Mouse (Mus musculus) adrenal gland, postnatal 14 days (tissue): ENCODE measurements around the gene Pde4d. TPM values are rescaled to one million over a fixed set of nuclear protein-coding genes. Genes with fewer than 3 reads are reported as not detected.

Experiments
- DNase-seq: peaks from one replicate; pipeline ENCODE4 v3.0.0; 2021; ENCODE audit warnings: mixed read lengths
- total RNA-seq: library from RNA; stranded (reverse); gene quantifications from 2 replicates; pipeline ENCODE4 v1.2.3, GENCODE M21; 2021

Pde4d gene
- total RNA-seq, 1 experiment from 2014 or later, result 67.1 TPM

DNA sequence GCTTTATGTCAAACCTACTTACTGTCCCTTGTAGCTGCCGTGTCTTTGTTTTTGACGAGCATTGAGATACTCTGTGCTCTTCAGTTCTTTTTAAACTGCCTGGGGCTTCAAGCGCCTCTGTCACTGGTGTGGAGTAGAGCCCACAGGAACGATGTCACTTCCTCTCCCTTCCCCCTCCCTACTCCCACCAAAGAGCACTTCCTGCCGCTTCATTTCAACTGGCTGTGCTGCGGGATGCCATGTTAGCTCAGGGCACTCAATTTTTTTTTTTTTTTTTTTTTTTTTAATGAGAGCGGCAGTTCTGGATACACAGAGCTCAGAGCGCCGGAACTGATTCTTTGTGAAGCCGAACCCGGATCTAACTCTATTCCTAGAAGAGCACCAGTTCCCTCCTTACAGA lies 789.5 kb downstream of the Pde4d start:
- peak; percentile 63 for DNase-seq

DNA sequence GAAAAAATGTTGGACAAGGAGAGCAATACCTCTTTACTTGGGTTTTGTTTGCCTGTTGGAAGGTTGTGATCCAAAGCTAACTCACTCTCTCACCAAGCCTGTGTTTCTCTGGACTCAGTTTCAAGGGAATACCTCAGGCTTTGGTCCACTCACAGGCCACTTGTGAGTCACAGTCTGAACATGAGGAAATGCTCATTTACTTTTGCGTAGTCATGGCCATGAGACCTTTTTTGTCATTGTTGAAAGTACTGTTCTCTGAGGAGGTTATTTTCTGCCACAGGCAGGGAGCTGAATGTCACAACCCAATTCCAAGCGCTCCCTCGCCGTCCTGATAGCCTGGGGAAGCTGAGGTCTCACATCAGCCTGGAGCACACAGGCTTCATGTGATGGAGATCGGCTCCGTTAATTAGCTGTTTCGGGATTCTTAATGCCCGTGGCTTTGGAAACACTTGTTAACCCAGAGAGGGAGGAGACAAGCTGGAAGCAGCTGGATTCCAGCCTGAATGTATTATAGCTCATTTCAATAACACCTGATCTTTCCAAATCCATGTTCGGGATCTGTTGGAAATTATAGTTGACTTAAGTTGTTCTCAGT lies 792.8 kb downstream of the Pde4d start:
- peak; percentile 21 for DNase-seq

DNA sequence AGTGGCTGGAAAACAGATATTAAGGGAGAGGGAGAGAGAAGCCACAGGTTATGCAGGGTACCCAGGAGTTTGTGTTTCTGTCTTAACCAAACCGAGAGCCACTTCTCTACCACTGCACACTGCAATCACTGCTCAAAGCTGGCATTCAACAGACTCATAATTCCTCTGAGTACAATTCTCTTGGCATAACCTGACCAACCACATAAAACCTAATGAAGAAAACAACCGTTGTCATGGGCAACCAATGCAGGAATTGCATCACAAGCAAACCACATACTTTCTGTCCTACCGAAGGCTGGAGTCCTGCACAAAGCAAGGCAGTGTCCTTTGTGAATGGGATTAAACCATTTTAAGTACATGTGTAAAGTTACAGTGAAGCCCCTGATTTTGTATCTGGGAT lies 793.4 kb downstream of the Pde4d start:
- peak; percentile 57 for DNase-seq

DNA sequence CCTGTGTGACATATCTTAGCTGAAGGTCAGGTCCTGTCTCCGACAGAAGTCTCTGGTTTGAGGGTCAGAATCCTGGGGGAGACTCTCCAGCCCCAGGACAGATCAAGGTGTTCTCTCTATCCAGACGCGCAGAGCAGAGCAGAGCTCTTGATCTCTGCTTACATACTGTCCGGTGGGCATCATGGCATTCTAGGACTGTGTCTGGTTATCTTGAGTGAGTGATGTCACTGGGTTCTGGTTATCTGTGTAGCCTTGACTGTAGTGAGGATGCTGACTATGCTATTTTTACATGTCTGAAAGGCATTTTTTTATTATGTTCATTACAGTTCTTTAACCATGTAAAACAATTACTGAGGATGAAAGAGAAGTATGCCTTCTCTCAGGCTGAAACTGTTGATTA lies 797.3 kb downstream of the Pde4d start:
- DNase-seq, result no peak

DNA sequence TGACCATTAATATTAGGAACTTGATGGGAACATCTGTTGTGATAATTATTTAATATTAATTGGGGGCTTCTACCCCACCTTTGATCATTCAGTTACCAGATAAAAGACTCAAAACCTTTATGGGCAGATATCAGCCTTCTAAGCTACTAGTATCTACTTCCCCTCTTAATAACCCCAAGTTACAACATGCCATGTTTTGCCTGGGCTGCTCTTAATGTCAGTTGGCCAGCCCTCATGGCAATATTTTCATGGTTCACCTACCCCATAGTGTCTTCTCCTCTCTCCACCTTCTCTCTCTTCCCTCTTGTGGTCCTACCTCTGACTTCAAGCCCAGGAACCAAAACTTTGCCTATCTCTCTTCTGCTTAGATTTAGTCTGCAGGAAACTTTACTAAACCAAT lies 799.6 kb downstream of the Pde4d start:
- no peak for DNase-seq

DNA sequence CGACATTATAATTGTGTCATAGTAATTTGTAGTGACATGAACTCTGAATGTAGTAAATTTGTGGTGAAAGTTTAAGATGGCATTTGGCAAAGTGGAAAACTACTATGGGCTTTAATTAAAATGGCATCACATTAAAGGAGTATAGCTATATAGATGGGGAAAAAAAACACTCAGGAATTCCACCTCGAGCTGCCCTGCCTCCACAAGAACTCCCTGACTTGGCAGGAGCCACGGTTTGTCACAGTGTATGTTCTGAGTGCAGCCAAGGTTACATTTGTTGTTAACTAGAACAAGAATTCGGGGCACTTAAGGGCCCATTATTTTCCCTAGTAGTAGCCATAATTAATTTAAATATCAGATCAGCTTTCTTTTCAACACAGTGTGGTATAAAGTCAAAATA lies 805.9 kb downstream of the Pde4d start:
- DNase-seq, result no peak

DNA sequence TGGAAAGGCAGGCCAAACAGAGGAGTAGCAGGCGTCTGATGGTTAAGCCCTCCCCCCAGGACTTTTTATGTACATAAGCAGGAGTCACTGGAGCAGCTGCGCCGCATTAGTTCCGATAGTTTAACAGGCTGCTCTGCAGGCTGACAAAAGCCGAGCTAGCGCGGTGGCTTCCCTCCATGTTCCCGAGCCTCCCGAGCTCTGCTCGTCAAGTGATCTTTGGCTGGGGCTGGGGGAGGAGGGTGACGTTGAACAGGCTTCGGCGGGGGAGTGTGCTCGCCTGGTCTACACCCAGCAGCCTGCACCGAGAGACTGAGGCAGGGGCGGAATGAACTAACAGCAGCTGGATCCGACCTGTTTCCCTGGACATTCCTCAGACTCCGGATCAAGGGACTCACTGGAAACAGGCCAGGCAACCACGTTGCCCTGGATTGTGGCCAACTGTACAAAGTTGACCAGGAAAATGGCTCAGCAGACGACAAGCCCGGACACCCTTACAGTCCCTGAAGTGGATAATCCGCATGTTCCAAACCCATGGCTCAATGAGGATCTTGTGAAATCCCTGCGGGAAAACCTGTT lies 810.6 kb downstream of the Pde4d start:
- peak; percentile 77 for DNase-seq

DNA sequence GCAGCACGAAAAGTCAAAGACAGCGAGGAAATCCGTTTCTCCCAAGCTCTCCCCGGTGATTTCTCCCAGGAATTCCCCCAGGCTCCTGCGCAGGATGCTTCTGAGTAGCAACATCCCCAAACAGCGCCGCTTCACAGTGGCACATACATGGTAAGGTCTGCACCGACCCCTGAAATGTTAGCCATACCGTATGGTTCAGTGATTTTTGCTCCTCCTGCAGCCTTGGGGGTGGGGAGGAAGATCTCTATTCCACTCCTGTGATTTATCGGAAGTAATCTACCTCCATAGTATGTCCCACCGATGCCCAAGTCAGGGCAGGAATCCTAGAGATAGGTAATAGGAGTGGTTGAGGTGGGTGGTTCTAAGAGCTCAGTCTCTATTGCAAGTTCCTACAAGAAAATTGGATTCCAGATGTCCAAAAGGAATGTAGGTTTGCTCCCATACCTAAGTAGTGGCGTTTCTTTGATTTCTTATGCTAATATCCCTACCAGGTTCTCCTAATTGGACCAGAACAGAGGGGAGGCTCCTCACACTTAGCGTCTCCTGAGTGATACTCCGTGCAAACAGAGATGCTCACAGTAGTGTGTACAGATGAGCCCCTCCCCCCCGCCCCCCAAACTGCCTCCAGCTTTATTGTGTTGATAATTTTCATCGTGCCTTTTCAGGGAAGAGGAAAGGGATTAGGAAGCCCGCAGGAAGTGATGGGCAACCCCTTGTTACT lies 811.2 kb downstream of the Pde4d start:
- DNase-seq, result no peak

DNA sequence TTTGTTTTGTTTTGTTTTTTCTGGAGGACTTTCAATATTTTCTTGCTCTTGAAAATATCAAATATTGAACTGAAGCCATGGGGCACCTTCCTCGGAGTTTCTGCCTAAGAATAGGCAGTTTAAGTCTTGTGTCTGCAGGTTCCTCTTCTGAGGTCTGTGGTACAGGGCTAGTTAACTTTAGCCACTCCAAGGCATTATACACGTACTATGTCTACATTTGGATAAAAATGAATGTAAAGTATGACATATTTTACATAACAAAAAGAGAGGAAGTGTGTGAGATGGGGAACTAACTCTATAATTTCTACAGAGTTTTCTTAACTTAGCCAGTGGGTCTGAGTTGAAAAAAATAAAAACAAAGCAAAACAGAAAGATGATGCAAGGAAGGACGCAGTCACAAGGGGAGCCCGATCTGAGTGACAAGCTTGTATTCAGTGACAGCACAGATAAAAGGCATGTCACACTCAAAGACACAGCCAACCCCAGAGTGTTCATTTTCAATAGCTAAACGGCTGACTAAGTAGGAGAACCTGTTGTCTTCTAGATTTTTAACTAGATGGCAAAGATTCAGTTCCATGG lies 812.0 kb downstream of the Pde4d start:
- DNase-seq, result no peak

DNA sequence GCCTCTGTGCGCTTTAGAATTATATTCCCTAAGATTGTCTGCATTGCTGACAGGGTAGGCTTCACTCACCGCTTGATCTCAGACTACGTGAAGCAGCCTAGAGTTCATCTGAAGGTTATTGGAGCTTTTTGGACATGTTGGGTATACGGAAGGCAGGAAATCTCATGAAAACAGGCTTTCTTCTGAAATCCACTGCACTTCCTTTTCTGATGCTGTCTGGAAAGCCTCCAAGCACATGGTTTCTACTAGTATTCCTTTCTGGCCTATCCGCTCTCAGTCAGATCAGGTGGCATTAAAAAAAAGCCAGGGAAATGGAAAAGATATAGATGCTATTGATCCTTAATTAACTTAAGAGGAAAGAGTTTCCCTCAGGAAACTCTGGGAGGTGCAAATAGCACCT lies 812.8 kb downstream of the Pde4d start:
- no peak for DNase-seq

DNA sequence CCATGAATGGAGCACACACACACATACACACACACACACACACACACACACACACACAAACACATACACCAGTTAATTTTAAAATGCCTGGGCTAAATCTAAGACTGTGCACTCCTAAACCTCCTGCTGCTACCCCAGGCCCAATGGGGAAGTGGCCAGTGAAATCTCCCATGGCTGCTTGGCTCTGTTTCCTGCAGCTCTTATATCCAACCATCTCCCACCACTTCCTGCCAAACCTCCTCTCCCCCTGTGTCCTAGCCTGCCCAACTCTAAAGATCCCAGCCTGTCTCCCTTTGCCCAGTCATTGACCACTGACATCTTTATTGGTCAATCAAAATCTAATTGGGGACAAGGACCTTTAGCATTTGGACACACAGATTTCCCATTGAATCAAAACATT lies 814.1 kb downstream of the Pde4d start:
- DNase-seq, result no peak

DNA sequence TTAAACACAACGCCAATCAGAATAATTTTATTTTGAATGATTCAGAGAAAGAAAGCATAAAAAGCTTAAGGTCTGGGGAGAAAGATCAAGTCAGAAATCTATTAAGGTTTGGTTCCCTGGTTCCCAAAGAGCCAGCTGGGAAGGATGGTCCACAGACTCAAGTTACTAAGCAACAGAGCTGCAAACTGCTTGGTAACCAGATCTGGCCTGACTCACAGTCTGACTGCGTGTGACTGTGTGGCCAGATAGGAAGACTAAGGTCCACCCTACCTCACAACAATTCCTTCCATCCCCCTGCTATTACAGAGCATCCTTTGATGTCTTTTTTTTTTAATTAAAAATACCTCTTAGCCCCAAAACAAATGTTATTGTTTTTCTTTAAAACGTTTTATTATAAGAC lies 818.5 kb downstream of the Pde4d start:
- no peak for DNase-seq

DNA sequence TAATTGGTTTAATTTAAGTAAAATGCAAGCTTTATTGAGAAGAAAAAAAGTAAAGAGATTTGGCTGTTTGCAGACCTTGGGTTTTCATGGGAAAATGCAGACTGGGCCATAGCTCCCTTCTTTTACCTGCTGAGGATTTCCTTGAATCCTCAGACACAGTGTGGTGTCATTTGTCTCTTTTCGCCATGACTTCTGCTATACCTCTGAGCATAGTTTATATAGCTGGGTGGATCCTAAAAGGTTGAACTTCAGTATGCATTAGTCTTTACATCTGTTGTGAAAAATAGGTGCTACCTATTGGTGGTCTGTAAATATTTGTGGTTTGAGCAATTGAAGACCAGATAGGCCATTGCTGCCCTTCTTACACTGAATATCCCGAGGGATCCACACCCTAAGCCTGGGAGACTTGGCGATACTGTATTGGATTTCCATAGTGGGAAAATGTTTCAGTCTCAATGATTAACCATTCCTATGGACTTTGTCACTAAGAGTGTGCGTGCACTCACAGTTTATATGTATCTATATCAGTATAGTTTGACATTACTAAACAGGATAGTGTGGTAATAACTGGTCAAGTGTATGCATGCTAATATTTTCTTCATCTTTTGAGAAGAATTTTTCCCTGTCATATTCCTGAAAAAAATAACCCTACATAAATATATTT lies 819.0 kb downstream of the Pde4d start:
- no peak for DNase-seq

DNA sequence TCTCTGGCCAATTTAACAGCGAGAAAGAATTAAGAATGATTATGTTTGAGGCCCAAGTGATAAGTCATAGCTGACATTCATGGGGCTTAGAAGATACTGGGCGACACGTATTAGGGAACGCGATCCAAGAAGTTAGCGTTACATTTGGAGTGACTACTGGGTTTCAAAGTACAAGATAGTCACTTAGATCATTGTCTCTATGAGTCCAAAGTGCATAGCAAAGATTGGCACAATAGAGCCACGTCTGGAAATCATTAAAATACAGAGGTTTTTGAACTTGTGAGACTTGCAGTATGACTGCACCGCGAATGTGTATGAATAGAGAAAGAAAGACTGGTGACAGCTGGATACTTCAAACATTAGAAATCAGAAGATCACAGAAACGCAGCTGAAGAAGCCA lies 825.1 kb downstream of the Pde4d start:
- DNase-seq, result no peak

DNA sequence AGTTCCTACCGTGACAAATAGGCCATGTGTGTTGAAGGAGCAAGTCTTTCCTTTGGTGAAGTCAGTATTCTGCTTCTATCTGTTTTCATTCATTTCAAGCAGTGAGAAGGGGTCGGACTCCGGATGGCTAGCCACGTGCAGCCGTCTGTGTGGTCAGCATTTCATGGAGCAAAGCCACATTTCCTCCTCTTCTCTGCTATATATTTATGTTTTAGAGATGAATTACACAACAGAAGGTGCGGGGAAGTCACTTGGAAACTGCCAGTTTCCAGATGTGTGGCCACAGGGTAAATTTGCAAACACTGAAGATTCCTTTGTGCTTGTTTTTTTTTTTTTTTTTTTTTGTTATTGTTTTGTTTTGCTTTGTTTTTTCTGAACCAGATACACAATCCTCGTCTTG lies 828.0 kb downstream of the Pde4d start:
- DNase-seq, result no peak

DNA sequence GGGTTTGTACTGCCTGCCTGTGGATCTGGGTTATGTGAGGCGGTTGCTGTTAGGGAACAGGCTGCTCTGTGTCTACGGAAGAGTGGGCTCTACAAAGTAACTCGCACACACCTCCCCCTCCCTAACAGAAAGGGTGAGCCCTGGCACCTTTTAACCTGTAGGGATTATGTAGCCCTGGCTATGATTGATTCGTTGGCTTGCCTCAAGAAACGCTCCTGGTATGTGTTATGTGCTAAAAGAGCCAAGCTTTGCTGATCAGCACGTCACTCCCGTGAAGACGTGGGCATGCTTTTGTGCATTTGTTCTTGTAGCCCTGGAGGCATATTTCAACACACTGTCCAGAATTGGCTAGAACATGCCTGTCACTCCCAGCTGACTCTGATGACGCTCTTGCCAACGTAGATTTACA lies 828.8 kb downstream of the Pde4d start:
- peak; percentile 42 for DNase-seq

DNA sequence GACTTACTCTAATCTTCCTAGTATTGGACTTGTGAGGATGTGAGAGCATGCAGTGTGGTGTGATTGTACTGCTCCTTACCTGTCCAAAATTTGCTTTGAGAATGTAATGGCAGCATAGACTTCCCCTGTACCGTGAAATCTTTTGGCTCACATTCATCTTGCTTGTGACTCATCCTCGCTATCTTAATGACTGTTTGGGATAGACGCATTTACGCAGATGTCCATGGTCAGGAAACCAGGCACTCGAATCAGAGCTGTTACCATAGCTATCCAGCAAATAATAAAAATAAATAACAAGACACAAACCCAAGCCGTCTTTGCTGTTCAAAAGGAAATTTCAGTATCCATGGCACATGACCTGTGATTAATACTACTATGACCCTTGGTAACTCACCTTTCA lies 829.5 kb downstream of the Pde4d start:
- DNase-seq, result peak; percentile 22

DNA sequence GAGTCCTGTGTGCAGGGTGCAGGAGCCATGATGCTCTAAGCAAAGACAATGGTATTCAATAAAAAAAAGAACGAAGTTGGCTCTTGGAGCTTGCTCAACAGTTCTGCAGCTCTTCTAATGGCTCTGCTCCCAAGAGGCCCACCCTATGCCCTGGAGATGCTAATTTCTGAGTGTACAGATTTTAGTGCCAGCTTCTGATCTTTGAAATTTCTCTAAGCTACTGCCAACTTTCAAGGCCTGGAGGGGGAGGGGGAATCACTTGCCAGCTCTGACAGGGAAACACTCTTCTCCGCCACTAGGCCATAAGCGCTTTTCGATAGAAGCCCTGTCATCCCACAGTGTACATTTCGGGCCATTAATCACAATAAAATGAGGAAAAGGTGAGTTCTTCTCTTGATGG lies 830.7 kb downstream of the Pde4d start:
- peak; percentile 63 for DNase-seq

DNA sequence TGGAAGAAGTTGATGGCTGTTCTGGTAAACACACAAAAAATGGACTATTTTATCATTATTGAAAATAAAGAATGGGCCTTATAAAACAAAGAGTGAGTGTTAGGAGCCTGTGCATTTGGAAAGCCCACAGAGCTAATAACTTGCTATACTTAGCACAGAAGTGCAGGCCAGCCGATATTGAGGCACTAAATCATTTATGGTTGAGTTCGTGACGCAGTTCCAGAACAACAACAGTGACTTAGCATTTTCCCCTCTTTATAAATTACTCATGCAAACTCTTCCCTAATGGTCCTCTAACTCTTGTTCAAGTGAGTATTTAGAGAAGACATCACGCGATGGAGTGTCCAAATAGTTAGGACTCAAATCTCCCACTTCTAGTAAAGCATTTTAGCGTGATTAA lies 837.7 kb downstream of the Pde4d start:
- no peak for DNase-seq

DNA sequence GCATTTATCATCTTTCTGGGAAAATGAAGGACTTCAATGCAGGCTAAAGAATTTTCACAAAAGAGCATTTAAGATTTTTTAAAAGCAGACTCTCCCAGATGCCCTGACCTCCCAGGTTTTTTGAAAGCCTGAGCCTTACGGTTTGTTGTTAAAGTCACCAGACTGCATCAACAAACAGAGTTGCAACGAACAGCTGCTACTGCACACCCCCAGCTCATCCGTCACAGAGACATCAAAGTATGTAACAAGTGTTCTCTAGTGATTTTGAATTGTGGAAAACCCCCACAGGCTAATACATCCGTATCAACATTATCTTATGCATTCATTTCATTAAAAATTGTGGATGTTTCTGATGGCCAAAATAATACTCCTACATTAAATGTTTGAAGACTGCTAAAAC lies 841.2 kb downstream of the Pde4d start:
- no peak for DNase-seq

DNA sequence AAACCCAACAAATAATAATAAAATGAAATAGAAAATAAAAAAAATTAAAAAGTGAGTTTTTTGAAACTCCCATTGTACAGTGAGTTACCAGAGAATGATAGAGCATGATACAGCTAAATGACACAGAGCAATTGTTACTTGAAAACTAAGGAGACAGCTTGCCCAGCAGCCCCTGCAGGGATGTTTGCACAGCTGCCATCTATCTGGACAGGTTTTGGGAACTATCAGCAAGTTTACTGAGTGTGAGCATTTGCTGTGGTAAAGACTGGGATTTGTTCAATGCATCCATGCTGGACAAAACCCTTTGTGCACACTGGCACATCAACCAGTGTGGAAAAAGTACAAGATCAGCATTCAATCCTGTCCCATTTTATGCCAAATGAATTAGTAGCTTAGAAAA lies 843.3 kb downstream of the Pde4d start:
- no peak for DNase-seq

DNA sequence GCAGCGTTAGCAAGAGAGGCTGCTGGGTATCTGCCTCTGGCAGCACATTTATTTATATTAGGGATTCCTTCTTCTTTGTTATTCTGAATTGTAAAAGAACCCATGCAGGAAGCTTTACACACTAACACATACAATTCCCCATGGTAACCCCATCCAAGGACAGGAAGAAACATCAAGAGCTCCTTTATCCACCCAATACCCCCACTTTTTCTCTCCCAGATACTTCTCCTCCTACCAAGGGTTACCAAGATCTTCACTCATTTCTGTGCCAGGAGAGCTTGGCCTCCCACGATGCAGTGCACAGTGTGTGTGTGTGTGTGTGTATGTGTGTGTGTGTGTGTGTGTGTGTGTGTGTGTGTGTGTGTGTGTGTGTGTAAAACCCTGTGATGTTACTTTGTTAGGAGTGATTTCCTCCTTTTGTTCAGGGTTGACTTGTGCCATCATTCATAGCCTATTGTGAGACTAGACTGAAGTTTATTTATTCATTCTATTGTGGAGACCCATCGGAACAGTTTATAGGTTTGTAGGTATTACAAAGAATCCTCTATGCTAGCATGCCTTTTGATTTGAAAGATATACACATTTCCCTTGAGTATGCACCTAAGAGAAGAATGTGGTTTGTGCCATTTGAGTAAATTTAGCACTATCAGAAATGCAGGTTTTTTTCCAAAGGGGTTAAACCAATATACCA lies 846.7 kb downstream of the Pde4d start:
- DNase-seq, result no peak

DNA sequence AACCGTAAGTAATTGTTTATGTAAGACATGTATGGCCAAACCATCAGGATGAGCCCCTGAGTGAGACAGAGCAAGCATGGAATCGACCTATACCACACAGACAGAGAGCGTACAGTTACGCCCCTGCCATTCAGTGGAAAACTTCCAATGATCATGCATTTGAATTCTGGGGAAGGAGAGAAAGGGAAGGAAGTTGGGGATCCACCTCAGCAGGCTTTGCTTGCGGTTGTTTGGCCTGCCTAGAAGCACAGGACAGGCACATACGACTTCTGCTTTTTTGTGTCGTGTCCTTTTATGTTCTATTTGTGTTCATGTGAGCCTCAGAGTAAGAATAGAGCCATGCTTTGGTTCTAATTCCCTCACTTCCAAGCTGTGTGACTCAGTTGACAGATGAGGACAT lies 849.1 kb downstream of the Pde4d start:
- DNase-seq, result no peak
